15 mouse cellular contexts compared by ENCODE assay signal in the genomic region with DNA sequence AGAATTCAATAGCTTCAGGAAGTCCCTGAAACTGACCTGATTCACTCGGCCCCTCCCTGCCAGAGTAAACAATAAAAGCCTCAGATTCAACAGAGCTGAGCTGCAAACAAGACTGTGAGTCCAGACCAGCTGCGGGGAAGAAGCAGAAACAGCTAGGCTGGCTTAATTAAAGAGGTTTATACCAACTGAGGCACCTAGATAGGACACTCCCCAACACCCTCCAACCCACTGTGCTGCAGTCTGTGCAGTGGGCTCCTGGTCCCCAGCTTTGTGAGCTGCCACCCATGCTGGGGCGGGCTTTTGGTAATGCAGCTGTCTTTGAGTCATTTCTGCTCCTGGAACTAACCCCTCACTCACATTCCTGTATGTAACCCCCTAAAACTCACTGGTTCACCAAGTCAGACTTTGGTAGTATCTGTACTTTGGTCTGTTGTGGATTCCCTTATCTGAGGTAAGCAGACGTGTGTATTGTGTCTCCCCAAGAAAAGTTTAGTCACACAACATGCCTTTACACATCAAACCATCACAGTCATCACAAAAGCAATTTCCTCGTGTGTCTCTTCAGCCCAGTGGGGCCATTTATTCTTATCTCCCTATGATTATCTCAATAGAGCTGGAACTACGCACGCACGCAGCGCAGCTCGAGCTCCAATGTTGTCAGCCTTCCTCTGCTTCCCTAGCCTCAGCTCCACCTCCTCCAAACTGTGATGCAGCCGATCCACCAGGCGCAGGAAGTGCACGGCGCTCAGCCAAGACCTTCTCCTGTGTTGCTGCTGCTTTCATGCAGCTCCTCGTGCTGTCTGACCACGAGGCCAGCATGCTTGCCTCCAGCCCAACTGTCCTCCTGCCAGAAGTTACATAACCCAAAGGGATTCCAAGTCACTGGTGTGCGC.
DNase-seq lines count a peak whose midpoint lies in the region; ATAC-seq lines count a peak whose summit lies in the region.
"Had no signal": no experiment of that assay in that cellular context is flagged by ENCODE, and none has a peak within 500 bp of the region (broad histone marks: within the 10 kb centered on the region; RNA-seq: fewer than 3 reads in every experiment).

No protein-coding gene starts in this region.

- no peaks in the 10 kb centered on the region for H3K9me3 ChIP-seq in liver, embryonic 16.5 days (replicated peaks; ENCODE audit: control insufficient read depth, low read length)
- no peaks in the 10 kb centered on the region for H3K9me3 ChIP-seq in embryonic facial prominence, embryonic 10.5 days
- H3K9me3 ChIP-seq: heart, embryonic 15.5 days; midbrain, embryonic 13.5 days; neural tube, embryonic 12.5 days; stomach, embryonic 15.5 days had no signal

- H3K4me1 ChIP-seq in liver, embryonic 16.5 days (ENCODE audit: control insufficient read depth, low read depth, low read length): peaks cover 21% of the 10 kb centered on the region
- H3K4me1 ChIP-seq in embryonic facial prominence, embryonic 10.5 days: peaks cover 17% of the 10 kb centered on the region

- H3K4me2 ChIP-seq in liver, embryonic 16.5 days (ENCODE audit: low read depth, low read length): peak overlapping the region; percentile 4; the same call in 1 of the 2 replicates
- H3K4me2 ChIP-seq: heart, embryonic 15.5 days; lung, embryonic 14.5 days; midbrain, embryonic 13.5 days; neural tube, embryonic 12.5 days; stomach, embryonic 15.5 days had no signal

- no peaks in the 10 kb centered on the region for H3K36me3 ChIP-seq in liver, embryonic 16.5 days (ENCODE audit: control insufficient read depth, insufficient read depth)
- peaks cover 29% of the 10 kb centered on the region for H3K36me3 ChIP-seq in embryonic facial prominence, embryonic 10.5 days (replicated peaks)
- H3K36me3 ChIP-seq: heart, embryonic 15.5 days; midbrain, embryonic 13.5 days had no signal

- H3K4me3 ChIP-seq in liver, embryonic 16.5 days (ENCODE audit: low read depth, low read length): no peak overlapping the region
- H3K4me3 ChIP-seq in embryonic facial prominence, embryonic 10.5 days: no peak overlapping the region
- H3K4me3 ChIP-seq: heart, embryonic 15.5 days; midbrain, embryonic 13.5 days; neural tube, embryonic 12.5 days; stomach, embryonic 15.5 days had no signal

- peak; percentile 7 for DNase-seq in left cerebral cortex, postnatal 4 days
- no peak for DNase-seq in left cerebral cortex, adult 9 months (ENCODE audit: low spot score in 2 of 2)
- DNase-seq in c-Kit-positive CD71-positive TER-119-positive erythroid progenitor cells, embryonic 14.5 days (ENCODE audit: low spot score): peak; percentile 34
- DNase-seq in heart, postnatal 36 days: peak; percentile 9 to 17
- DNase-seq in left cerebral cortex, postnatal 25 days (ENCODE audit: low spot score in 2 of 2): no peak
- DNase-seq in gastrocnemius, adult 8-10 months (ENCODE audit: low spot score in 2 of 2): no peak
- no peak for DNase-seq in embryonic facial prominence, embryonic 10.5 days (ENCODE audit: low spot score)
- DNase-seq: kidney, adult 9 months; lung, embryonic 14.5 days; right cerebral cortex, postnatal 25 days had no signal

- peak overlapping the region; percentile 18; the same call in 1 of the 2 replicates for H3K27ac ChIP-seq in liver, embryonic 16.5 days (ENCODE audit: low read length)
- no peak overlapping the region for H3K27ac ChIP-seq in embryonic facial prominence, embryonic 10.5 days (replicated peaks)
- H3K27ac ChIP-seq: heart, embryonic 15.5 days; midbrain, embryonic 13.5 days; neural tube, embryonic 12.5 days; stomach, embryonic 15.5 days had no signal

- no peak overlapping the region for H3K9ac ChIP-seq in liver, embryonic 16.5 days (ENCODE audit: low read depth, low read length)
- H3K9ac ChIP-seq: heart, embryonic 15.5 days; lung, embryonic 14.5 days; midbrain, embryonic 13.5 days; neural tube, embryonic 12.5 days; stomach, embryonic 15.5 days had no signal

- intact Hi-C loops in left cerebral cortex, postnatal 4 days (cut with DNase I): no loop called here
- intact Hi-C loops in heart, postnatal 36 days (cut with DNase I): no loop called here
- intact Hi-C loops in left cerebral cortex, postnatal 25 days (cut with DNase I): no loop called here

- 29% methylated on average over 17 of the region's 17 CpGs for WGBS in liver, embryonic 16.5 days (ENCODE audit: insufficient replicate concordance)
- WGBS in embryonic facial prominence, embryonic 10.5 days: 86% methylated on average over 17 of the region's 17 CpGs

- peak; percentile 61 for ATAC-seq in liver, embryonic 16.5 days (ENCODE audit: low read depth)
- ATAC-seq: midbrain, embryonic 13.5 days had no signal

- no peaks in the 10 kb centered on the region for H3K27me3 ChIP-seq in liver, embryonic 16.5 days (ENCODE audit: control insufficient read depth, insufficient read depth, low read depth, low read length)
- H3K27me3 ChIP-seq in embryonic facial prominence, embryonic 10.5 days (replicated peaks; ENCODE audit: low read depth, poor library complexity, severe bottlenecking): no peaks in the 10 kb centered on the region
- H3K27me3 ChIP-seq: heart, embryonic 15.5 days; midbrain, embryonic 13.5 days; neural tube, embryonic 12.5 days; stomach, embryonic 15.5 days had no signal

Comparison
In these comparisons a context has a peak if more than half of its experiments do, and no peak if none do; other contexts are left out.
1. DNase-seq: peak in left cerebral cortex, postnatal 4 days (single experiment), c-Kit-positive CD71-positive TER-119-positive erythroid progenitor cells, embryonic 14.5 days (single experiment) and heart, postnatal 36 days (2 of 2); none in left cerebral cortex, adult 9 months (0 of 2), left cerebral cortex, postnatal 25 days (0 of 2), gastrocnemius, adult 8-10 months (0 of 2) and embryonic facial prominence, embryonic 10.5 days (single experiment).